ENCODE assay signal across 13 mouse cellular contexts in genomic region chr14:122487366-122487765, GRCm38 (mm10). TPM values are rescaled to one million over a fixed set of nuclear protein-coding genes. Genes with fewer than 3 reads are reported as not detected.
A peak's percentile ranks its signal among the peaks of the same experiment; 100 is the strongest.
DNase-seq lines count a peak whose midpoint lies in the region; ATAC-seq lines count a peak whose summit lies in the region.
"Had no signal": no experiment of that assay in that cellular context is flagged by ENCODE, and none has a peak within 500 bp of the region (broad histone marks: within the 10 kb centered on the region; RNA-seq: fewer than 3 reads in every experiment).

No protein-coding gene starts in this region.

- intact Hi-C loops in gastrocnemius, postnatal 14 days (cut with DNase I; ENCODE audit: low total_unique reads), result loop anchor here (10.0 kb wide), 1 partner anchor 397 kb away; no protein-coding TSS in a partner anchor

- peak; percentile 69 for DNase-seq in heart, embryonic 10.5 days (ENCODE audit: low spot score)
- DNase-seq in heart, adult 18-20 months, result no peak
- DNase-seq in cerebellum, postnatal 25 days, result peak; percentile 58 to 70
- peak; percentile 47 for DNase-seq in forelimb bud, embryonic 11.5 days (ENCODE audit: low read depth, low spot score)
- DNase-seq in adrenal gland, postnatal 14 days, result no peak
- no peak for DNase-seq in B cell, adult 2 months
- no peak for DNase-seq in gastrocnemius, postnatal 14 days
- DNase-seq: gastrocnemius, postnatal 36 days had no signal

- H3K27me3 ChIP-seq in heart, embryonic 10.5 days (ENCODE audit: insufficient read depth, poor library complexity, severe bottlenecking), result peaks cover 95% of the 10 kb centered on the region
- peaks cover 86% of the 10 kb centered on the region for H3K27me3 ChIP-seq in midbrain, embryonic 13.5 days

- no peaks in the 10 kb centered on the region for H3K36me3 ChIP-seq in heart, embryonic 10.5 days
- no peaks in the 10 kb centered on the region for H3K36me3 ChIP-seq in midbrain, embryonic 13.5 days
- H3K36me3 ChIP-seq: limb, embryonic 15.5 days; neural tube, embryonic 12.5 days had no signal

- WGBS in heart, embryonic 10.5 days, result 5% methylated on average over 5 of the region's 5 CpGs
- 7% methylated on average over 5 of the region's 5 CpGs for WGBS in midbrain, embryonic 13.5 days

- no peak overlapping the region for H3K9ac ChIP-seq in midbrain, embryonic 13.5 days (replicated peaks)
- H3K9ac ChIP-seq: limb, embryonic 15.5 days; neural tube, embryonic 12.5 days had no signal

- no peaks in the 10 kb centered on the region for H3K9me3 ChIP-seq in heart, embryonic 10.5 days
- no peaks in the 10 kb centered on the region for H3K9me3 ChIP-seq in midbrain, embryonic 13.5 days
- H3K9me3 ChIP-seq: limb, embryonic 15.5 days; neural tube, embryonic 12.5 days had no signal

- no peak for ATAC-seq in midbrain, embryonic 13.5 days
- ATAC-seq: lung, postnatal 0 days had no signal

- H3K27ac ChIP-seq in heart, embryonic 10.5 days, result no peak overlapping the region
- H3K27ac ChIP-seq in midbrain, embryonic 13.5 days, result no peak overlapping the region
- H3K27ac ChIP-seq: limb, embryonic 15.5 days; neural tube, embryonic 12.5 days had no signal

- 0 out of 2 replicates have a peak overlapping the region, but pooled peaks have one; percentile 5 for H3K4me2 ChIP-seq in midbrain, embryonic 13.5 days (replicated peaks)
- H3K4me2 ChIP-seq: limb, embryonic 15.5 days; neural tube, embryonic 12.5 days had no signal

- no peak overlapping the region for H3K4me3 ChIP-seq in heart, embryonic 10.5 days
- no peak overlapping the region for H3K4me3 ChIP-seq in midbrain, embryonic 13.5 days (replicated peaks)
- H3K4me3 ChIP-seq: limb, embryonic 15.5 days; neural tube, embryonic 12.5 days had no signal

- 0 out of 2 replicates have a peak, but pooled peaks cover 5% of the 10 kb centered on the region for H3K4me1 ChIP-seq in heart, embryonic 10.5 days
- H3K4me1 ChIP-seq in midbrain, embryonic 13.5 days (replicated peaks), result peaks cover 39% of the 10 kb centered on the region

RNA-seq across cellular contexts. Expression of gene Gm10837, which starts 3.0 kb away (rescaled TPM):
- polyA plus RNA-seq in heart, embryonic 10.5 days (2016; fragmentation: Nextera tagmentation; extraction: Ambion mirVana), result not detected in 2 replicates
- total RNA-seq in heart, adult 18-20 months (2021), result not detected
- polyA plus RNA-seq in midbrain, embryonic 13.5 days (2015; fragmentation: Nextera tagmentation; extraction: Ambion mirVana), result 0.43 and 0.73 TPM in 2 replicates
- not detected in 2 replicates for total RNA-seq in adrenal gland, postnatal 14 days (2021)
- not detected for total RNA-seq in gastrocnemius, postnatal 14 days (2021)
- total RNA-seq: gastrocnemius, postnatal 36 days had no signal
- polyA plus RNA-seq: limb, embryonic 15.5 days; lung, postnatal 0 days; testis, adult 2 months had no signal

RNA-seq across cellular contexts. Expression of gene Zic2, which starts 12.1 kb away (rescaled TPM):
- 0.11 TPM in 1 of 2 replicates, not detected in the other for polyA plus RNA-seq in heart, embryonic 10.5 days (2016; fragmentation: Nextera tagmentation; extraction: Ambion mirVana)
- total RNA-seq in heart, adult 18-20 months (2021), result not detected
- 10.3 and 10.7 TPM in 2 replicates for polyA plus RNA-seq in midbrain, embryonic 13.5 days (2015; fragmentation: Nextera tagmentation; extraction: Ambion mirVana)
- 0.64 TPM in 1 of 2 replicates, not detected in the other for total RNA-seq in adrenal gland, postnatal 14 days (2021)
- not detected for total RNA-seq in gastrocnemius, postnatal 14 days (2021)
- total RNA-seq: gastrocnemius, postnatal 36 days had no signal

RNA-seq across cellular contexts. Expression of gene Zic5, which starts 21.9 kb away (rescaled TPM):
- polyA plus RNA-seq in heart, embryonic 10.5 days (2016; fragmentation: Nextera tagmentation; extraction: Ambion mirVana), result 0.04 and 0.30 TPM in 2 replicates
- not detected for total RNA-seq in heart, adult 18-20 months (2021)
- 15.5 and 16.7 TPM in 2 replicates for polyA plus RNA-seq in midbrain, embryonic 13.5 days (2015; fragmentation: Nextera tagmentation; extraction: Ambion mirVana)
- 0.11 TPM in 1 of 2 replicates, not detected in the other for total RNA-seq in adrenal gland, postnatal 14 days (2021)
- total RNA-seq in gastrocnemius, postnatal 14 days (2021), result not detected
- total RNA-seq: gastrocnemius, postnatal 36 days had no signal
- polyA plus RNA-seq: lung, postnatal 0 days had no signal

RNA-seq across cellular contexts. Expression of gene Gm5089, which starts 36.5 kb away (rescaled TPM):
- not detected in 2 replicates for polyA plus RNA-seq in heart, embryonic 10.5 days (2016; fragmentation: Nextera tagmentation; extraction: Ambion mirVana)
- not detected for total RNA-seq in heart, adult 18-20 months (2021)
- 1.1 and 2.3 TPM in 2 replicates for polyA plus RNA-seq in midbrain, embryonic 13.5 days (2015; fragmentation: Nextera tagmentation; extraction: Ambion mirVana)
- not detected in 2 replicates for total RNA-seq in adrenal gland, postnatal 14 days (2021)
- total RNA-seq in gastrocnemius, postnatal 14 days (2021), result not detected
- total RNA-seq: gastrocnemius, postnatal 36 days had no signal
- polyA plus RNA-seq: lung, postnatal 0 days; testis, adult 2 months had no signal

RNA-seq across cellular contexts. Expression of gene Pcca, which starts 46.8 kb away (rescaled TPM):
- 27.6 and 32.1 TPM in 2 replicates for polyA plus RNA-seq in heart, embryonic 10.5 days (2016; fragmentation: Nextera tagmentation; extraction: Ambion mirVana)
- total RNA-seq in heart, adult 18-20 months (2021), result 100 to 1,000 TPM in 1 of 2 experiments, 10 to 100 TPM in 1; 98.8 to 103 TPM
- polyA plus RNA-seq in midbrain, embryonic 13.5 days (2015; fragmentation: Nextera tagmentation; extraction: Ambion mirVana), result 24.2 and 27.4 TPM in 2 replicates
- 189 and 214 TPM in 2 replicates for total RNA-seq in adrenal gland, postnatal 14 days (2021)
- 10 to 100 TPM; 32.7 to 37.9 TPM for total RNA-seq in gastrocnemius, postnatal 14 days (2021)

Comparison
In these comparisons a context has a peak if more than half of its experiments do, and no peak if none do; other contexts are left out.
1. DNase-seq: peak in heart, embryonic 10.5 days (single experiment), cerebellum, postnatal 25 days (2 of 2) and forelimb bud, embryonic 11.5 days (single experiment); none in heart, adult 18-20 months (0 of 2), adrenal gland, postnatal 14 days (single experiment), B cell, adult 2 months (0 of 2) and gastrocnemius, postnatal 14 days (single experiment).